Mouse (Mus musculus) thymus, adult 2 months (tissue): ENCODE measurements around the gene Ssxb6. TPM values are rescaled to one million over a fixed set of nuclear protein-coding genes. Genes with fewer than 3 reads are reported as not detected.
"Not testable (repeated sequence)": the region's sequence is repeated elsewhere in the genome, so short reads cannot be mapped to it uniquely, and the experiment has no call there.

Experiments
- DNase-seq: peaks from one replicate; pipeline ENCODE4 v3.0.0; 2021
- H3K27ac ChIP-seq: fragments of 200-500 bp; 2 replicates; pipeline ENCODE4 v1.5.1; 2012; ENCODE audit warnings: low read length, control low read depth; ENCODE audit not compliant: control insufficient read depth, insufficient read depth
- H3K27me3 ChIP-seq: fragments of 200-500 bp; 2 replicates; pipeline ENCODE4 v1.6.1; 2012; ENCODE audit warnings: mild to moderate bottlenecking, low read length, moderate library complexity, mixed read lengths; ENCODE audit not compliant: control insufficient read depth, insufficient read depth
- H3K36me3 ChIP-seq: fragments of 200-500 bp; 2 replicates; pipeline ENCODE4 v1.6.1; 2012; ENCODE audit warnings: mild to moderate bottlenecking, low read length, moderate library complexity; ENCODE audit not compliant: control insufficient read depth, insufficient read depth
- H3K4me1 ChIP-seq: fragments of 200-500 bp; replicated peaks from 2 replicates; pipeline ENCODE4 v1.6.1; 2012; ENCODE audit warnings: low read length; ENCODE audit not compliant: control insufficient read depth, insufficient read depth
- H3K4me3 ChIP-seq: fragments of 200-500 bp; 2 replicates; pipeline ENCODE4 v1.5.1; 2012; ENCODE audit warnings: mild to moderate bottlenecking, low read length, control low read depth, moderate library complexity; ENCODE audit not compliant: control insufficient read depth, insufficient read depth
- CTCF ChIP-seq: fragments of 200-500 bp; IDR thresholded peaks from 2 replicates; pipeline ENCODE4 v1.5.1; 2012; ENCODE audit warnings: mild to moderate bottlenecking, control low read depth, low read length, moderate library complexity, borderline replicate concordance; ENCODE audit not compliant: control insufficient read depth, poor library complexity, insufficient read depth; ENCODE audit errors: extremely low read depth
- POLR2A ChIP-seq: fragments of 200-500 bp; IDR thresholded peaks from 2 replicates; pipeline ENCODE4 v1.6.1; 2012; ENCODE audit warnings: mild to moderate bottlenecking, low read length, control low read depth, moderate library complexity; ENCODE audit not compliant: control insufficient read depth, poor library complexity, insufficient read depth; ENCODE audit errors: extremely low read depth
- WGBS: fragments of 180-500 bp; shearing (Covaris S2); methylation state at CpG from one replicate; pipeline ENCODE4 v1.1.7; 2018; 5-methylcytosine and 5-hydroxymethylcytosine counted together
- polyA plus RNA-seq: library from polyadenylated mRNA; depleted of rRNA; stranded (reverse); fragments of >200 nt; gene quantifications from 2 replicates; pipeline ENCODE4 v1.2.3, GENCODE M21; 2012; rRNA removed

The Ssxb6 gene
- polyA plus RNA-seq: not detected in 2 replicates

DNA sequence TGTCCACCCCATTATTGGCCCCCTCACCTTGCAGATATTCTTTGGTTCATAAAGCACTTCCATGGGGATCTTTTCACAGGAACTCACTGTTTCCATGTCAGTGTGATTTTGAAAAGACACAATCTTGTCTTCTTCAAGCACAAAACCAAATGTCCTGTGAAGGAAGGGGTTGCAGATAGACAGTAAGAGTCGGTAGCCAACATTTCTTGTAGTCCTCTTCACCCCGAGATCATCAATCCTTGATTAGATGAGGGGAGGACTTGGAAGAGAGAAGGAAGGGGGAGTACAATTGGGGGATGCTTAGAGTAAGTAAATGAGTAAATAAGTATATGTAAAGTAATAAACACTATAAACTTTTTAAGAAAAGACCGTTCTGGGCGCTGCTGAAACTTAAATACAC lies at the start of gene Ssxb6:
Gene Ssxb6 (minus strand): TSS at position 101 of the 400 bp plus-strand sequence.
- not testable (repeated sequence) for H3K4me1 ChIP-seq, DNase-seq, H3K27me3 ChIP-seq, H3K27ac ChIP-seq, H3K36me3 ChIP-seq, H3K4me3 ChIP-seq
- WGBS: 67% methylated on average over 4 of the region's 4 CpGs

DNA sequence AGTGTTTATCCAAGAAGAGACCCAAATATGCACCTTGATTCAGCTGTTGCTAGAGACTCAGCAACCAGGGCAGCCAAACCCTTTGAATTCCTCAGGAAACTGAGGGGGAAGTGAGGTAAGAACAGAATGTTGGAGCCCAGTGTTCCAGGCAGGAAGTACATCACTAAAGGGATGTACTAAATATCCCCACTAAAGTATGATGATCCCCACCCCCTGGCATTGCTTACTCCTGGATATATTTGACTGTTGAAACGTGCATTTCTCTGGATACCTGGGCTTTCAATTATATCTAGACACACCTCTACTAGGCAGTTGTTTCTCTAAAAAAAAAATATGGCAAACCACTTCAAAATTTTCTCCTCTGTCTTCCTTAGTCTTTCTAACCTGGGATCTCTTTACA lies 43.7 kb upstream of the Ssxb6 start, which contains the start of gene Ssxb3:
Gene Ssxb3 (minus strand): TSS at position 101 of the 400 bp plus-strand sequence.
- DNase-seq, H3K4me1 ChIP-seq, H3K27ac ChIP-seq, H3K4me3 ChIP-seq, H3K27me3 ChIP-seq, H3K36me3 ChIP-seq: not testable (repeated sequence)
- 32% methylated on average over 1 of the region's 1 CpGs for WGBS

DNA sequence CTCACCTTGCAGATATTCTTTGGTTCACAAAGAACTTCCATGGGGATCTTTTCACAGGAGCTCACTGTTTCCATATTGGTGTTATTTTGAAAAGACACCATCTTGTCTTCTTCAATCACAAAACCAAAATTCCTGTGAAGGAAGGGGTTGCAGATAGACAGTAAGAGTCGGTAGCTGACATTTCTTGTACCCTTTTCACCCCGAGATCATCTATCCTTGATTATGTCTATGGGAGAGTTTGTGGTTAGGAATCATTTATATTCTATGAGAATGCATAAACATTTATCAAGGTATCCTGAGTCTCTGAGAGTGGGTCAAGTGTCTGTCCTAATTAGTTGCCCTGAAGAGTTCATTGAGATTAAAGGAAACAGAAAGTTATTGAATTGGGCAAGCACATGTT lies 23.2 kb downstream of the Ssxb6 start, which contains the start of gene Gm14459:
Gene Gm14459 (minus strand): TSS at position 101 of the 400 bp plus-strand sequence.
- Histone ChIP-seq H3K27ac (no peak within 1 kb of the TSS), H3K27me3 (no peaks in the 10 kb centered on the region), H3K4me3 (no peak within 1 kb of the TSS), H3K36me3 (no peaks in the 10 kb centered on the region), H3K4me1 (no peaks in the 10 kb centered on the region)
- no peak for TF ChIP-seq POLR2A
- no peak for TF ChIP-seq CTCF
- DNase-seq: no peak
- 87% methylated on average over 2 of the region's 2 CpGs for WGBS

Other genes starting within 250 kb of the Ssxb6 start
- not detected in 2 replicates for gene Ssxb10, start 220.8 kb downstream of the Ssxb6 start, polyA plus RNA-seq
- not detected in 2 replicates for gene Ssxb9, start 181.3 kb downstream of the Ssxb6 start, polyA plus RNA-seq
- gene Ssxb1, start 134.9 kb downstream of the Ssxb6 start, polyA plus RNA-seq: not detected in 2 replicates
- gene Ssxb2, start 86.5 kb downstream of the Ssxb6 start, polyA plus RNA-seq: not detected in 2 replicates
- not detected in 2 replicates for gene Gm14459, start 23.3 kb downstream of the Ssxb6 start, polyA plus RNA-seq
- gene Ssxb3, start 43.6 kb upstream of the Ssxb6 start, polyA plus RNA-seq: not detected in 2 replicates
- not detected in 2 replicates for gene Ssxb8, start 142.6 kb upstream of the Ssxb6 start, polyA plus RNA-seq
- not detected in 2 replicates for gene Ssx9, start 200.2 kb upstream of the Ssxb6 start, polyA plus RNA-seq